9 mouse cellular contexts compared by ENCODE assay signal in genomic region chr10:10355605-10356227, GRCm38 (mm10).
DNase-seq lines count a peak whose midpoint lies in the region; ATAC-seq and TF ChIP-seq lines count a peak whose summit lies in the region.
"Had no signal": no experiment of that assay in that cellular context is flagged by ENCODE, and none has a peak within 500 bp of the region (broad histone marks: within the 10 kb centered on the region; RNA-seq: fewer than 3 reads in every experiment).

No protein-coding gene starts in this region.

- no peak for TF ChIP-seq CTCF in lung, adult 2 months (IDR thresholded peaks at IDR 0.05; ENCODE audit: insufficient read depth, low read length)
- TF ChIP-seq CTCF in layer of hippocampus, adult 2 months (conservative IDR thresholded peaks at IDR 0.05) = peak; percentile 84

- H3K27me3 ChIP-seq in midbrain, embryonic 14.5 days (ENCODE audit: control insufficient read depth, insufficient read depth, low read length) = no peaks in the 10 kb centered on the region
- H3K27me3 ChIP-seq: embryonic facial prominence, embryonic 12.5 days had no signal

- ATAC-seq in midbrain, embryonic 14.5 days (ENCODE audit: low FRiP score, low TSS enrichment) = peak; percentile 71; the same call in 1 of the 2 replicates

- no peak overlapping the region for H3K4me2 ChIP-seq in midbrain, embryonic 14.5 days (ENCODE audit: low read length)
- H3K4me2 ChIP-seq: embryonic facial prominence, embryonic 12.5 days had no signal

- no peak overlapping the region for H3K9ac ChIP-seq in midbrain, embryonic 14.5 days (replicated peaks; ENCODE audit: low read length)
- H3K9ac ChIP-seq: embryonic facial prominence, embryonic 12.5 days had no signal

- no peaks in the 10 kb centered on the region for H3K36me3 ChIP-seq in midbrain, embryonic 14.5 days (ENCODE audit: control insufficient read depth, insufficient read depth, low read length)
- H3K36me3 ChIP-seq: embryonic facial prominence, embryonic 12.5 days had no signal

- H3K4me3 ChIP-seq in lung, adult 2 months (replicated peaks; ENCODE audit: extremely low read depth, low read depth, low read length) = no peak overlapping the region
- no peak overlapping the region for H3K4me3 ChIP-seq in layer of hippocampus, adult 2 months
- no peak overlapping the region for H3K4me3 ChIP-seq in midbrain, embryonic 14.5 days (replicated peaks; ENCODE audit: low read depth, low read length)
- H3K4me3 ChIP-seq: embryonic facial prominence, embryonic 12.5 days had no signal

- 10% methylated on average over 3 of the region's 3 CpGs for WGBS in lung, adult 2 months
- WGBS in midbrain, embryonic 14.5 days = 17% methylated on average over 3 of the region's 3 CpGs

- DNase-seq in lung, postnatal 25 days (ENCODE audit: low spot score) = peak; percentile 16
- no peak for DNase-seq in lung, adult 2 months
- peak; percentile 20 for DNase-seq in cerebellum, adult 8-10 months
- DNase-seq in frontal cortex, postnatal 25 days (ENCODE audit: low spot score in 2 of 2) = peak; percentile 6 to 14
- DNase-seq in layer of hippocampus, adult 2 months (ENCODE audit: low spot score in 2 of 2) = peak; percentile 5 to 11
- DNase-seq in midbrain, embryonic 14.5 days = peak; percentile 80
- no peak for DNase-seq in urinary bladder, postnatal 14 days (ENCODE audit: low spot score)
- DNase-seq in adrenal gland, postnatal 4 days (ENCODE audit: low spot score in 2 of 2) = no peak

- no peaks in the 10 kb centered on the region for H3K4me1 ChIP-seq in lung, adult 2 months (ENCODE audit: control insufficient read depth, insufficient read depth, low read length)
- H3K4me1 ChIP-seq in midbrain, embryonic 14.5 days (ENCODE audit: control insufficient read depth, insufficient read depth, low read length) = no peaks in the 10 kb centered on the region
- H3K4me1 ChIP-seq: embryonic facial prominence, embryonic 12.5 days had no signal

- TF ChIP-seq POLR2A in lung, adult 2 months (IDR thresholded peaks at IDR 0.05; ENCODE audit: borderline replicate concordance, extremely low read depth, low read depth, low read length) = no peak

- no peak overlapping the region for H3K27ac ChIP-seq in layer of hippocampus, adult 2 months
- H3K27ac ChIP-seq in midbrain, embryonic 14.5 days (replicated peaks; ENCODE audit: low read depth, low read length) = no peak overlapping the region
- H3K27ac ChIP-seq: embryonic facial prominence, embryonic 12.5 days had no signal

- H3K9me3 ChIP-seq in midbrain, embryonic 14.5 days (ENCODE audit: control insufficient read depth, low read length) = no peaks in the 10 kb centered on the region
- H3K9me3 ChIP-seq: embryonic facial prominence, embryonic 12.5 days had no signal

Comparison
In these comparisons a context has a peak if more than half of its experiments do, and no peak if none do; other contexts are left out.
1. DNase-seq: peak in lung, postnatal 25 days (single experiment), cerebellum, adult 8-10 months (single experiment), frontal cortex, postnatal 25 days (2 of 2), layer of hippocampus, adult 2 months (2 of 2) and midbrain, embryonic 14.5 days (single experiment); none in lung, adult 2 months (single experiment), urinary bladder, postnatal 14 days (single experiment) and adrenal gland, postnatal 4 days (0 of 2).